Mouse (Mus musculus) liver, embryonic 14.5 days (tissue): ENCODE data around the gene Pknox2. TPM values are rescaled to one million over a fixed set of nuclear protein-coding genes. Genes with fewer than 3 reads are reported as not detected.

Source experiments
- ATAC-seq: fragments of 200-750 bp; cut with Nextera tagmentation; 2 replicates; pipeline ENCODE4 v1.8.0; 2017; ENCODE audit warnings: moderate number of reproducible peaks, mild to moderate bottlenecking, moderate library complexity; ENCODE audit not compliant: insufficient read depth
- DNase-seq, 3 experiments: peaks; one replicate each; pipeline ENCODE4 v3.0.0-alpha.2; 2012 to 2013; ENCODE audit warnings: low read depth in 3 of 3, low spot score in 3 of 3
- H3K27ac ChIP-seq: fragments of 300-500 bp; sonication (generic); 2 replicates; pipeline ENCODE4 v1.5.1; 2014; ENCODE audit warnings: moderate library complexity, mild to moderate bottlenecking, control low read depth, inconsistent platforms
- H3K27me3 ChIP-seq: fragments of 300-500 bp; sonication (generic); 2 replicates; pipeline ENCODE4 v1.6.1; 2014; ENCODE audit warnings: mild to moderate bottlenecking, low read length, moderate library complexity; ENCODE audit not compliant: control insufficient read depth, insufficient read depth
- H3K36me3 ChIP-seq: fragments of 300-500 bp; sonication (generic); replicated peaks from 2 replicates; pipeline ENCODE4 v1.6.1; 2014; ENCODE audit warnings: low read depth; ENCODE audit not compliant: control insufficient read depth, insufficient read depth
- H3K4me1 ChIP-seq, 2 experiments: fragments of 200-500 bp in 1 of 2; fragments of 300-500 bp in 1 of 2; sonication (generic) in 1 of 2; replicated peaks; 2 replicates each; pipeline ENCODE4 v1.6.1; 2012 to 2014; ENCODE audit warnings: antibody characterized with exemption in 1 of 2, inconsistent platforms in 1 of 2, low read length in 1 of 2; ENCODE audit not compliant: control insufficient read depth in 2 of 2, insufficient read depth in 2 of 2
- H3K4me2 ChIP-seq: fragments of 300-500 bp; sonication (generic); 2 replicates; pipeline ENCODE4 v1.6.1; 2014; ENCODE audit warnings: low read depth, mild to moderate bottlenecking, control low read depth, moderate library complexity
- H3K4me3 ChIP-seq, 2 experiments: fragments of 200-500 bp in 1 of 2; fragments of 300-500 bp in 1 of 2; sonication (generic) in 1 of 2; 2 replicates each; pipeline ENCODE4 v1.5.1; 2012 to 2014; ENCODE audit warnings: low read depth in 2 of 2, low read length in 2 of 2, mild to moderate bottlenecking in 2 of 2, control low read depth in 1 of 2, inconsistent platforms in 1 of 2, moderate library complexity in 1 of 2; ENCODE audit not compliant: insufficient read depth in 1 of 2
- H3K9ac ChIP-seq: fragments of 300-500 bp; sonication (generic); replicated peaks from 2 replicates; pipeline ENCODE4 v1.6.1; 2014; ENCODE audit warnings: mild to moderate bottlenecking, control low read depth, moderate library complexity
- H3K9me3 ChIP-seq: fragments of 300-500 bp; sonication (generic); 2 replicates; pipeline ENCODE4 v1.6.1; 2016; ENCODE audit warnings: low read length, mixed read lengths; ENCODE audit not compliant: control insufficient read depth
- CTCF ChIP-seq: IDR thresholded peaks from 2 replicates; pipeline ENCODE4 v1.5.1; 2016; ENCODE audit warnings: antibody characterized with exemption, low read depth, control low read depth
- EP300 ChIP-seq: IDR thresholded peaks from 2 replicates; pipeline ENCODE4 v1.6.1; 2016; ENCODE audit warnings: antibody characterized with exemption, low read depth
- WGBS: fragments of 180-500 bp; shearing (Covaris S2); extraction: QIAGEN DNeasy Blood & Tissue Kit; methylation state at CpG from one replicate; pipeline ENCODE4 v1.1.7; 2014; ENCODE audit not compliant: insufficient replicate concordance; 5-methylcytosine and 5-hydroxymethylcytosine counted together
- polyA plus RNA-seq, 2 experiments: library from polyadenylated mRNA; depleted of rRNA in 1 of 2; stranded (reverse) in 1 of 2; unstranded in 1 of 2; fragments of >200 nt; fragmentation: Nextera tagmentation in 1 of 2; extraction: Ambion mirVana in 1 of 2; gene quantifications; 2 replicates each; pipeline versions ENCODE4 v1.2.1 to v1.2.3; 2012 to 2014

Gene Pknox2
- polyA plus RNA-seq, 2 experiments, result 0.08 to 0.18 TPM

- no peak for DNase-seq
- Histone ChIP-seq H3K4me2 (no peak overlapping the region), H3K36me3 (no peaks in the 10 kb centered on the region), H3K9me3 (no peaks in the 10 kb centered on the region), H3K9ac (no peak overlapping the region), H3K4me1 (no peaks in the 10 kb centered on the region), H3K27me3 (no peaks in the 10 kb centered on the region), H3K4me3 (no peak overlapping the region), H3K27ac (no peak overlapping the region)
- 76% methylated on average over 5 of the region's 5 CpGs for WGBS
- no peak for ATAC-seq
- TF ChIP-seq CTCF (no peak), EP300 (no peak)
Measured at GRCm38 (mm10) chr9:36948181-36948580, 199.0 kb downstream of the Pknox2 start.

- 65% methylated on average over 5 of the region's 5 CpGs for WGBS
- Histone ChIP-seq H3K27me3 (no peaks in the 10 kb centered on the region), H3K9ac (no peak overlapping the region), H3K4me1 (no peaks in the 10 kb centered on the region), H3K36me3 (no peaks in the 10 kb centered on the region), H3K9me3 (no peaks in the 10 kb centered on the region), H3K4me2 (no peak overlapping the region), H3K27ac (no peak overlapping the region), H3K4me3 (no peak overlapping the region)
- no peak for TF ChIP-seq EP300
- no peak for TF ChIP-seq CTCF
- DNase-seq (no peak), ATAC-seq (no peak)
Measured at GRCm38 (mm10) chr9:36947056-36947694, 200.0 kb downstream of the Pknox2 start.

- no peaks in the 10 kb centered on the region for H3K36me3 ChIP-seq
- no peaks in the 10 kb centered on the region for H3K27me3 ChIP-seq
- H3K4me3 ChIP-seq, result no peak overlapping the region
- no peaks in the 10 kb centered on the region for H3K9me3 ChIP-seq
- no peak for TF ChIP-seq EP300
- no peak for TF ChIP-seq CTCF
- no peaks in the 10 kb centered on the region for H3K4me1 ChIP-seq
- DNase-seq, result no peak
- no peak overlapping the region for H3K9ac ChIP-seq
- no peak overlapping the region for H3K4me2 ChIP-seq
- WGBS, result 47% methylated on average over 7 of the region's 7 CpGs
- ATAC-seq, result no peak
- no peak overlapping the region for H3K27ac ChIP-seq
Measured at GRCm38 (mm10) chr9:36944843-36945242, 202.4 kb downstream of the Pknox2 start.

GRCm38 (mm10) chr9:36942561-36942960 is 204.6 kb downstream of the Pknox2 start:
- H3K9me3 ChIP-seq, result no peaks in the 10 kb centered on the region
- H3K27me3 ChIP-seq, result no peaks in the 10 kb centered on the region
- ATAC-seq, result no peak
- WGBS, result 43% methylated on average over 2 of the region's 2 CpGs
- H3K9ac ChIP-seq, result no peak overlapping the region
- H3K27ac ChIP-seq, result no peak overlapping the region
- H3K4me1 ChIP-seq, result no peaks in the 10 kb centered on the region
- H3K4me3 ChIP-seq, result no peak overlapping the region
- H3K4me2 ChIP-seq, result no peak overlapping the region
- no peak for DNase-seq
- TF ChIP-seq EP300 (no peak), CTCF (no peak)
- H3K36me3 ChIP-seq, result no peaks in the 10 kb centered on the region

GRCm38 (mm10) chr9:36942131-36942530 is 205.1 kb downstream of the Pknox2 start:
- Histone ChIP-seq H3K36me3 (no peaks in the 10 kb centered on the region), H3K4me3 (no peak overlapping the region), H3K27me3 (no peaks in the 10 kb centered on the region), H3K9ac (no peak overlapping the region), H3K4me2 (no peak overlapping the region), H3K9me3 (no peaks in the 10 kb centered on the region), H3K4me1 (no peaks in the 10 kb centered on the region), H3K27ac (no peak overlapping the region)
- no peak for TF ChIP-seq EP300
- no peak for TF ChIP-seq CTCF
- DNase-seq, result no peak
- ATAC-seq, result no peak
- 63% methylated on average over 4 of the region's 4 CpGs for WGBS
